Mouse (Mus musculus) forebrain, embryonic 10.5 days (tissue): Measurements from ENCODE around the gene Palm. TPM values are rescaled to one million over a fixed set of nuclear protein-coding genes. Genes with fewer than 3 reads are reported as not detected.

Experiments
- DNase-seq: peaks from one replicate; pipeline ENCODE4 v3.0.0-alpha.2; 2017; ENCODE audit warnings: low spot score; ENCODE audit errors: extremely low spot score
- H3K27ac ChIP-seq: fragments of 300-500 bp; sonication (generic); 2 replicates; pipeline ENCODE4 v1.5.1; 2016; ENCODE audit warnings: mild to moderate bottlenecking
- H3K27me3 ChIP-seq: fragments of 300-500 bp; sonication (generic); 2 replicates; pipeline ENCODE4 v1.6.1; 2016; ENCODE audit warnings: mild to moderate bottlenecking; ENCODE audit not compliant: poor library complexity, severe bottlenecking
- H3K36me3 ChIP-seq: fragments of 300-500 bp; sonication (generic); replicated peaks from 2 replicates; pipeline ENCODE4 v1.6.1; 2016; ENCODE audit warnings: mild to moderate bottlenecking, moderate library complexity
- H3K4me1 ChIP-seq: fragments of 300-500 bp; sonication (generic); 2 replicates; pipeline ENCODE4 v1.6.1; 2016
- H3K4me3 ChIP-seq: fragments of 300-500 bp; sonication (generic); 2 replicates; pipeline ENCODE4 v1.5.1; 2016; ENCODE audit warnings: mild to moderate bottlenecking, moderate library complexity
- H3K9me3 ChIP-seq: fragments of 300-500 bp; sonication (generic); 2 replicates; pipeline ENCODE4 v1.6.1; 2016; ENCODE audit warnings: mild to moderate bottlenecking, moderate library complexity
- WGBS: fragments of 180-500 bp; shearing (Covaris S2); methylation state at CpG from one replicate; pipeline ENCODE4 v1.1.7; 2016; 5-methylcytosine and 5-hydroxymethylcytosine counted together
- microRNA-seq: library from miRNA; unstranded; fragments of <30 nt; microRNA quantifications from one replicate; pipeline ENCODE4, GENCODE M21; 2017
- polyA plus RNA-seq: library from polyadenylated mRNA; unstranded; fragments of >200 nt; fragmentation: Nextera tagmentation; extraction: Ambion mirVana; gene quantifications from 2 replicates; pipeline ENCODE4 v1.2.1, GENCODE M21; 2016

Gene Palm
- polyA plus RNA-seq, 1 experiment from 2014 or later: 119 TPM

DNA sequence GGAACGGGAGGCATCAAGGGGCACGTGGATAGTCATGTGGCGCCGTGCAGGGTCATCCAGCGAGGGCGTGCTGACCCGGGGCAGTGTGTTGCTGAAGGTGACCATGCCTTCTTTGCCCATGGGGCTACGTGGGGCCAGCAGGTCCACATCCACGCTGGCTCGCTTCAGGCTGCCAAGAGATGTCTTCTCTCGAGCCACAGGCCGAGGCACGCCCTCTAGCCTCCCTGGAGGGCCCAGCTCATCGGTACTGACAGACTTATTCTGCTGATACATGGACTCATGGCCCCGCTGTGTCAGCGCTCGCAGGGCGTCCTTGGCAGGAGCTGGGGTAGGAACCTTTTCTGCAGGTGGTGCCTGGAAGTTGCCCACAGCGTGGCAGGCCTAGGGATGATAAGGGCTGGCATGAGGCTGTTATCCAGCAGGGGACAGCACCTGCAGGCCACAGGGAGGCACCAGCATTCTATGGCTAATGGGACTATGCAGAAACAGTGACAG, 72.5 kb downstream of the Palm start:
- Histone ChIP-seq H3K36me3 (peaks cover 92% of the 10 kb centered on the region), H3K4me3 (peak overlapping the region; percentile 14; the same call in 1 of the 2 replicates), H3K9me3 (no peaks in the 10 kb centered on the region), H3K27me3 (no peaks in the 10 kb centered on the region), H3K4me1 (peaks cover 32% of the 10 kb centered on the region), H3K27ac (peak overlapping the region; percentile 44)
- 83% methylated on average over 19 of the region's 19 CpGs for WGBS
- DNase-seq: no peak

DNA sequence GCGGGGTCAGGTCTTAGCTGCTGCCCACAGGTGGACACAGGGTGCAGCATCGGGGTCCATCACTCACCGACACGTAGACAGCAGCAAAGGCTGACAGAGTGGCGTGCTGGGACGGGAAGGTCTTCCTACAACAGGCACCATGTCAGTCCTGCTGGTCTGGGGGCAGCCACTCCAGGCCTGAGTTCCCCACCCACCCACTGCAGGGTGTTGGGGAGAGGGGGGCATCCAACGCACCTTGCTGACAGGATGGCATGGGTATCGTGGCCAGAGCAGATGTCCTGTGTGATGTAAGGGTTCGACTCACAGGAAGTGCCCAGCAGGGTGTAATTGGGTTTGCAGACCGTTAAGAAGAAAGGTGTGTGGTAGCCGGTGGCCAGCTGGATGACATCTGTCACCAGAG, 73.2 kb downstream of the Palm start:
- H3K27ac ChIP-seq: no peak overlapping the region
- DNase-seq: no peak
- 89% methylated on average over 11 of the region's 11 CpGs for WGBS
- H3K4me1 ChIP-seq: peaks cover 28% of the 10 kb centered on the region
- H3K27me3 ChIP-seq: no peaks in the 10 kb centered on the region
- peak overlapping the region; percentile 8; the same call in 1 of the 2 replicates for H3K4me3 ChIP-seq
- H3K9me3 ChIP-seq: no peaks in the 10 kb centered on the region
- H3K36me3 ChIP-seq: peaks cover 92% of the 10 kb centered on the region

Small RNA genes within 50 kb of the gene (microRNA-seq; reads per million reads assigned to microRNA genes)
- gene Mir6910: not detected

Other genes with a start within 250 kb of the Palm start
- 65.0 and 73.5 TPM in 2 replicates for gene Mier2, start 238.4 kb upstream of the Palm start, polyA plus RNA-seq
- not detected in 2 replicates for gene Theg, start 206.2 kb upstream of the Palm start, polyA plus RNA-seq
- gene C2cd4c, start 179.5 kb upstream of the Palm start, polyA plus RNA-seq: not detected in 2 replicates
- 9.5 and 12.4 TPM in 2 replicates for gene Shc2, start 155.7 kb upstream of the Palm start, polyA plus RNA-seq
- not detected in 2 replicates for gene Odf3l2, start 147.8 kb upstream of the Palm start, polyA plus RNA-seq
- 0.90 and 1.5 TPM in 2 replicates for gene Madcam1, start 129.0 kb upstream of the Palm start, polyA plus RNA-seq
- 59.7 and 63.8 TPM in 2 replicates for gene Tpgs1, start 124.2 kb upstream of the Palm start, polyA plus RNA-seq
- gene Cdc34, start 111.4 kb upstream of the Palm start, polyA plus RNA-seq: 253 and 264 TPM in 2 replicates
- gene Gzmm, start 104.6 kb upstream of the Palm start, polyA plus RNA-seq: 0.84 and 1.0 TPM in 2 replicates
- gene Bsg, start 89.1 kb upstream of the Palm start, polyA plus RNA-seq: 598 and 623 TPM in 2 replicates
- gene Hcn2, start 76.9 kb upstream of the Palm start, polyA plus RNA-seq: 0.06 TPM in 1 of 2 replicates, not detected in the other
- gene Polrmt, start 47.0 kb upstream of the Palm start, polyA plus RNA-seq: 50.9 and 52.9 TPM in 2 replicates
- 0.36 and 0.64 TPM in 2 replicates for gene Fgf22, start 38.5 kb upstream of the Palm start, polyA plus RNA-seq
- 92.4 and 113 TPM in 2 replicates for gene Rnf126, start 26.6 kb upstream of the Palm start, polyA plus RNA-seq
- 1.1 and 1.5 TPM in 2 replicates for gene Fstl3, start 16.3 kb upstream of the Palm start, polyA plus RNA-seq
- gene Prss57, start 2.6 kb upstream of the Palm start, polyA plus RNA-seq: not detected in 2 replicates
- 0.18 and 1.0 TPM in 2 replicates for gene Misp, start 27.4 kb downstream of the Palm start, polyA plus RNA-seq
- 370 and 377 TPM in 2 replicates for gene Ptbp1, start 60.9 kb downstream of the Palm start, polyA plus RNA-seq
- gene Prtn3, start 80.9 kb downstream of the Palm start, polyA plus RNA-seq: 8.1 TPM in 2 replicates
- 91.4 and 102 TPM in 2 replicates for gene Plppr3, start 81.1 kb downstream of the Palm start, polyA plus RNA-seq
- gene Elane, start 92.7 kb downstream of the Palm start, polyA plus RNA-seq: not detected in 2 replicates
- gene Cfd, start 97.3 kb downstream of the Palm start, polyA plus RNA-seq: not detected in 2 replicates
- 61.8 and 65.7 TPM in 2 replicates for gene Med16, start 115.4 kb downstream of the Palm start, polyA plus RNA-seq
- 1.9 TPM in 1 of 2 replicates, not detected in the other for gene Gm26602, start 117.3 kb downstream of the Palm start, polyA plus RNA-seq
- gene Kiss1r, start 123.4 kb downstream of the Palm start, polyA plus RNA-seq: 0.28 and 0.48 TPM in 2 replicates
- gene R3hdm4, start 127.6 kb downstream of the Palm start, polyA plus RNA-seq: 112 and 116 TPM in 2 replicates
- gene Arid3a, start 133.5 kb downstream of the Palm start, polyA plus RNA-seq: 12.5 and 13.0 TPM in 2 replicates
- gene Wdr18, start 166.6 kb downstream of the Palm start, polyA plus RNA-seq: 165 and 167 TPM in 2 replicates
- gene Grin3b, start 177.1 kb downstream of the Palm start, polyA plus RNA-seq: 0.20 and 0.31 TPM in 2 replicates
- 8.4 and 9.6 TPM in 2 replicates for gene Tmem259, start 190.8 kb downstream of the Palm start, polyA plus RNA-seq
- 222 and 226 TPM in 2 replicates for gene Cnn2, start 195.0 kb downstream of the Palm start, polyA plus RNA-seq
- 2.9 and 3.1 TPM in 2 replicates for gene Abca7, start 202.9 kb downstream of the Palm start, polyA plus RNA-seq
- gene Arhgap45, start 223.1 kb downstream of the Palm start, polyA plus RNA-seq: 8.0 and 9.1 TPM in 2 replicates
- 279 and 286 TPM in 2 replicates for gene Polr2e, start 246.2 kb downstream of the Palm start, polyA plus RNA-seq